Mouse (Mus musculus) lung, embryonic 14.5 days (tissue): ENCODE measurements around the gene Eri3. TPM values are rescaled to one million over a fixed set of nuclear protein-coding genes. Genes with fewer than 3 reads are reported as not detected.

Source experiments
- ATAC-seq: fragments of 200-750 bp; cut with Nextera tagmentation; 2 replicates; pipeline ENCODE4 v1.8.0; 2017; ENCODE audit warnings: mild to moderate bottlenecking, moderate TSS enrichment, moderate library complexity; ENCODE audit not compliant: insufficient read depth
- DNase-seq: peaks from one replicate; pipeline ENCODE4 v3.0.0-alpha.2; 2015
- H3K27ac ChIP-seq: fragments of 300-500 bp; sonication (generic); 2 replicates; pipeline ENCODE4 v1.5.1; 2014; ENCODE audit warnings: low read depth, mild to moderate bottlenecking, moderate library complexity
- H3K27me3 ChIP-seq: fragments of 300-500 bp; sonication (generic); 2 replicates; pipeline ENCODE4 v1.6.1; 2014; ENCODE audit warnings: low read length, control low read depth; ENCODE audit not compliant: insufficient read depth
- H3K36me3 ChIP-seq: fragments of 300-500 bp; sonication (generic); 2 replicates; pipeline ENCODE4 v1.6.1; 2014; ENCODE audit warnings: control low read depth; ENCODE audit not compliant: insufficient read depth
- H3K4me1 ChIP-seq: fragments of 300-500 bp; sonication (generic); 2 replicates; pipeline ENCODE4 v1.6.1; 2014; ENCODE audit warnings: antibody characterized with exemption, control low read depth; ENCODE audit not compliant: insufficient read depth
- H3K4me2 ChIP-seq: fragments of 300-500 bp; sonication (generic); 2 replicates; pipeline ENCODE4 v1.6.1; 2014; ENCODE audit warnings: mild to moderate bottlenecking
- H3K4me3 ChIP-seq: fragments of 300-500 bp; sonication (generic); 2 replicates; pipeline ENCODE4 v1.5.1; 2014; ENCODE audit warnings: low read depth, low read length
- H3K9ac ChIP-seq: fragments of 300-500 bp; sonication (generic); 2 replicates; pipeline ENCODE4 v1.6.1; 2014
- H3K9me3 ChIP-seq: fragments of 300-500 bp; sonication (generic); 2 replicates; pipeline ENCODE4 v1.6.1; 2016; ENCODE audit warnings: low read depth, low read length, control low read depth
- CTCF ChIP-seq: IDR thresholded peaks from 2 replicates; pipeline ENCODE4 v1.5.1; 2016; ENCODE audit warnings: antibody characterized with exemption, low read depth
- WGBS: fragments of 180-500 bp; shearing (Covaris S2); extraction: QIAGEN DNeasy Blood & Tissue Kit; methylation state at CpG from one replicate; pipeline ENCODE4 v1.1.7; 2014; 5-methylcytosine and 5-hydroxymethylcytosine counted together
- polyA plus RNA-seq: library from polyadenylated mRNA; unstranded; fragments of >200 nt; fragmentation: Nextera tagmentation; extraction: Ambion mirVana; gene quantifications from 2 replicates; pipeline ENCODE4 v1.2.1, GENCODE M21; 2014

The Eri3 gene
- polyA plus RNA-seq, 1 experiment from 2014 or later: 173 TPM

GRCm38 (mm10) chr4:117672042-117672441 lies 121.9 kb downstream of the Eri3 start:
- 0 out of 2 replicates have a peak, but pooled peaks have one; percentile 11 for ATAC-seq
- H3K27ac ChIP-seq: no peak overlapping the region
- H3K9ac ChIP-seq: no peak overlapping the region
- peaks cover 45% of the 10 kb centered on the region for H3K36me3 ChIP-seq
- 77% methylated on average over 9 of the region's 9 CpGs for WGBS
- no peaks in the 10 kb centered on the region for H3K4me1 ChIP-seq
- no peak for TF ChIP-seq CTCF
- DNase-seq: no peak
- H3K4me2 ChIP-seq: no peak overlapping the region
- no peaks in the 10 kb centered on the region for H3K9me3 ChIP-seq
- no peak overlapping the region for H3K4me3 ChIP-seq
- H3K27me3 ChIP-seq: no peaks in the 10 kb centered on the region

- WGBS: 84% methylated on average over 3 of the region's 3 CpGs
- no peak for DNase-seq
Observed at GRCm38 (mm10) chr4:117673901-117674300, 123.7 kb downstream of the Eri3 start.

GRCm38 (mm10) chr4:117676903-117677302 lies 126.7 kb downstream of the Eri3 start:
- Histone ChIP-seq H3K9ac (no peak overlapping the region), H3K4me3 (no peak overlapping the region), H3K9me3 (no peaks in the 10 kb centered on the region), H3K4me1 (0 out of 2 replicates have a peak, but pooled peaks cover 4% of the 10 kb centered on the region), H3K36me3 (peaks cover 81% of the 10 kb centered on the region), H3K27ac (no peak overlapping the region), H3K4me2 (no peak overlapping the region), H3K27me3 (no peaks in the 10 kb centered on the region)
- peak; percentile 89 for TF ChIP-seq CTCF
- WGBS: 13% methylated on average over 3 of the region's 3 CpGs
- DNase-seq (peak; percentile 92), ATAC-seq (0 out of 2 replicates have a peak, but pooled peaks have one; percentile 17)

More at GRCm38 (mm10) chr4:117673901-117674300, 123.7 kb downstream of the Eri3 start:
- TF ChIP-seq CTCF: no peak
- no peak overlapping the region for H3K4me2 ChIP-seq
- H3K27me3 ChIP-seq: no peaks in the 10 kb centered on the region
- no peaks in the 10 kb centered on the region for H3K9me3 ChIP-seq
- H3K36me3 ChIP-seq: peaks cover 63% of the 10 kb centered on the region
- H3K9ac ChIP-seq: no peak overlapping the region
- no peak overlapping the region for H3K27ac ChIP-seq
- H3K4me1 ChIP-seq: no peaks in the 10 kb centered on the region
- H3K4me3 ChIP-seq: no peak overlapping the region
- ATAC-seq: no peak; the same call in 1 of the 2 replicates

- H3K4me1 ChIP-seq: 0 out of 2 replicates have a peak, but pooled peaks cover 4% of the 10 kb centered on the region
- peaks cover 46% of the 10 kb centered on the region for H3K36me3 ChIP-seq
- 76% methylated on average over 6 of the region's 6 CpGs for WGBS
- TF ChIP-seq CTCF: no peak
- H3K4me3 ChIP-seq: peak overlapping the region; percentile 91
- peak overlapping the region; percentile 85 for H3K4me2 ChIP-seq
- DNase-seq: no peak
- H3K9ac ChIP-seq: peak overlapping the region; percentile 87
- no peak for ATAC-seq
- no peaks in the 10 kb centered on the region for H3K9me3 ChIP-seq
- no peaks in the 10 kb centered on the region for H3K27me3 ChIP-seq
- no peak overlapping the region for H3K27ac ChIP-seq
Observed at GRCm38 (mm10) chr4:117680963-117681362, 130.8 kb downstream of the Eri3 start.

GRCm38 (mm10) chr4:117681931-117682461 lies 131.8 kb downstream of the Eri3 start, which contains the start of gene Dmap1:
TSS of gene Dmap1 (minus strand) at chr4:117682273.
- WGBS: under 1% methylated on average over 33 of the region's 33 CpGs
- peak; percentile 95 for DNase-seq
- H3K4me3 ChIP-seq: peak within 1 kb of the TSS; percentile 91
- no peaks in the 10 kb centered on the region for H3K9me3 ChIP-seq
- peak within 1 kb of the TSS; percentile 85 for H3K4me2 ChIP-seq
- H3K9ac ChIP-seq: peak within 1 kb of the TSS; percentile 87
- H3K4me1 ChIP-seq: 0 out of 2 replicates have a peak, but pooled peaks cover 4% of the 10 kb centered on the region
- peak; percentile 10 for TF ChIP-seq CTCF
- peak within 1 kb of the TSS; percentile 37; the same call in 1 of the 2 replicates for H3K27ac ChIP-seq
- ATAC-seq: peak; percentile 94
- peaks cover 36% of the 10 kb centered on the region for H3K36me3 ChIP-seq
- no peaks in the 10 kb centered on the region for H3K27me3 ChIP-seq

- H3K4me1 ChIP-seq: 0 out of 2 replicates have a peak, but pooled peaks cover 4% of the 10 kb centered on the region
- peaks cover 31% of the 10 kb centered on the region for H3K36me3 ChIP-seq
- peak overlapping the region; percentile 87 for H3K9ac ChIP-seq
- no peaks in the 10 kb centered on the region for H3K27me3 ChIP-seq
- H3K9me3 ChIP-seq: no peaks in the 10 kb centered on the region
- H3K27ac ChIP-seq: peak overlapping the region; percentile 37; the same call in 1 of the 2 replicates
- DNase-seq (no peak), ATAC-seq (no peak)
- peak overlapping the region; percentile 91 for H3K4me3 ChIP-seq
- peak overlapping the region; percentile 85 for H3K4me2 ChIP-seq
- no peak for TF ChIP-seq CTCF
Observed at GRCm38 (mm10) chr4:117682463-117682862, 132.3 kb downstream of the Eri3 start.

- Histone ChIP-seq H3K27ac (no peak overlapping the region), H3K36me3 (peaks cover 25% of the 10 kb centered on the region), H3K4me1 (0 out of 2 replicates have a peak, but pooled peaks cover 4% of the 10 kb centered on the region), H3K4me2 (peak overlapping the region; percentile 85), H3K27me3 (no peaks in the 10 kb centered on the region), H3K4me3 (no peak overlapping the region), H3K9me3 (no peaks in the 10 kb centered on the region), H3K9ac (no peak overlapping the region)
- no peak for TF ChIP-seq CTCF
- ATAC-seq (no peak), DNase-seq (no peak)
- 54% methylated on average over 6 of the region's 6 CpGs for WGBS
Observed at GRCm38 (mm10) chr4:117683048-117683768, 133.0 kb downstream of the Eri3 start.
